Mouse (Mus musculus): ENCODE measurements around the gene Tulp3.

The Tulp3 gene

DNA sequence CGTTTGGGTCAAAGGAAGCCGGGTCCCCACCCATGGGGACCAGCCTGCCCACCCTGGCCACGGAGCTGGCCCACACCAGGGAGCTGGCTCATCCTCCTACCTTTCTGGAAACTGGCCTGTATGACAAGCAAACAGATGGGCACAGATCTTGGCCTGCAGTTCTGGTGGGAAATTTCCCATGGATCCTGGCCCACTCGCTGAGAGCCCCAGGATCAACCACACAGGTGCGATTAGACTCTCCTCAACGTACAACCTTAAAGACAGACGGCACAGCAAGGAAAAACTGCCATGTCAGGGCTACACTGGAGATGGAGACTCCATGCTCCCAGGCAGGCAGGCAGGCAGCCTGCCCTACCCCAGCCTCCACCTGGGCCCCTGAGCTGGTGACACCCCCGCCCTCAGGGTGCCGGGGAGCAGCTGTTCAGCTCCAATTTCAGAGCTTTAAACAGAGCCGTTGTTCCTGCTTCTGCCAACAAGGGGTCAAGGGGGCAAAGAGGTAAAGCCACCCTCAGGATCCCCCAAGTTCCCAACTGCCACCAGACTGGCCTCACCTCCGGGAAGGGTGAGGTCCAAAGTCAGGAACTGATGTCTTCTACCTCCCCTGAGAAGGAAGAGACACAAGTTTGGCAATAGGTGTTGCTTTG, 58.8 kb downstream of the Tulp3 start:
- no peak for DNase-seq (ENCODE audit: low read depth, low spot score)

DNA sequence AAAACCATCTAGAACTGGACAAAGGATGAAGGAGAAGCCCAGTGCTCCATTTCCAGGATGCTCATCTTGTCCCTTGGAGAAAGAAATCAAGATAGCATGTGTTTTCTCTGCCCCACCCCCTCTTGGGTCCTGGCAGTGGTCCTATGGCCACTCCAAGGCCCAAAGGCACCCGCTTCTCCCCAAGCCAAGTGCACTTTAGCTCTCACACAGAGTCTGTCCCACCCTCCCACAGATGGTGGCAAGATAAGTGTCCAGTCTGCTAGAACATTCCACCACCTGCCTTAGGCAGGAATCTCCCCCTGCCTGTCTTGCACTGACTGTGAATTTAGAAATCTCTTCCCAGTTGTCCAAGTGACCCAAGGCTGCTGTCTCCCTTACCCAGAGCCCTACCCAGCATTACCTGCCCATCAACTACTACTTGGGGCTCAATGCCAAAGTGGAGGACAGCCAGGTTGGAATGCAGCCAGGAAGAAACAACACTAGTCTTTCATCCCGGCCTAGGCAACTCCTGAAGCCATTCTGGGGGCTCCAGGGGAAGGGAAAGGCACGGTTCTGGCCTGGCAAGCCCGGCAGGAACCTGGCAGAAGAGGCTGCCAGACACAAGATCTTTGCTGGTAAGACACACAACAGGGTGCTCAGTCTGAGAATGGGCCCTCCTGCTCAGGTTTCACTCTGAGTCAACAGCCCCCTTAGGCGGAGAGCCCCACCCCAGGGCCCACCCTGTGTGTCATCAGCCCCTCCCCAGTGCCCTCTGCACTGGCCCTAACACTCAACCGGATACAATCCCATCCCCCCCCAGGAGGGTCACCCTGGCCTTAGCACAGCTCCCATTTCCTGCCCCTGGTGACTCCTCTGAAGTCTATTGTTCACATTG, 59.5 kb downstream of the Tulp3 start:
- peak; percentile 70 for DNase-seq (ENCODE audit: low read depth, low spot score)

GRCm38 (mm10) chr6:128291284-128291683, 64.4 kb downstream of the Tulp3 start:
- DNase-seq (ENCODE audit: low read depth, low spot score) = no peak

GRCm38 (mm10) chr6:128288681-128289080, 67.0 kb downstream of the Tulp3 start:
- DNase-seq (ENCODE audit: low read depth, low spot score) = no peak

DNA sequence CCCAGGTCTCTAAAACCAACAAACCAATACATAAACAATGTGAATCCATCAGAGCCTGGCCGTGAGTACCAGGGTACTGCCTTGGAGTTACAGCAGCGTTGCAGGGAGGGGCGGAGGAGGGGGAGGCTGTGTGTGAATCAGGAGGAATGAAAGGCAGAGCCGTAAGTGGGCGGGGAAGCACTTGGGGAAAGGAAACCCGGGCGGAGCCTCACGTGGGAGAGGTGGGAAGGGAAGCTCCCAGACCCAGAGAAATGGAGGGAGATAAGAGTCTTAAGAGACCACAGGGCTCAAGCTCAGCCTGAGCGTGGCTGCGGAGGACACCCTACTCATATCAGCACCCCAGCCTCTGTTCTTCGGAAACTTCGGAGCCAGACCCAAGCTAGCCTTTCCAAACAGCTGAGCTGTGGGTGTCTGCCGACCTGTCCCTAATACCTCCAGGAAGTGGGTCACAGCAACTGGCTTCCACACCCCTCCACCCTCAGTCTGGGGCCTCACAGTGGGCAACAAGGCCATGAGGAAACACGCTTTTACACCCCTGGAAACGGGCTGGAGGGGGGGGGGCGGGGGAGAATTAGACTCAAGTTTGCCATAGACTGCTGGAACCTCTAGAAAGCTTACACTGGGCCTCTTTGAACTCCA, 69.7 kb downstream of the Tulp3 start:
- DNase-seq (ENCODE audit: low read depth, low spot score) = peak; percentile 90

DNA sequence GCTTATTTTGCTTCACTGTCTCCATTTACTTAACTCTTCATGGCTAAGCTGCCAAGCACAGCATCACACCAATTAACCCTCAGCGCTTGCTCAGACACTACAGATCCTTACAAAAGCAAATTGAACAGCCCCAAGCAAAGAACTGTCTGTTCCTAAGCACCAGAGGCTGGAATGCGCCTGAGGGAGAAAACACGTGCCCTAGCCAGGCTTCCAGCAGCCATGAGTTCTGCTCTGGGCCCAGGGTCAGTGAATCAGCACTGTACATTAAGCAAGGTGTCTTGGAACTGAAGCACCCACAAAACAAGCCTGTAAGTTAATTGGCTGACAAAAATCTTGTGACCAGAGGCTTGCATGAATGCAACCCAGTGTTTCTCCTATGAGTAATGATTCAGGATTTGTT, 73.5 kb downstream of the Tulp3 start:
- DNase-seq (ENCODE audit: low read depth, low spot score) = peak; percentile 91

DNA sequence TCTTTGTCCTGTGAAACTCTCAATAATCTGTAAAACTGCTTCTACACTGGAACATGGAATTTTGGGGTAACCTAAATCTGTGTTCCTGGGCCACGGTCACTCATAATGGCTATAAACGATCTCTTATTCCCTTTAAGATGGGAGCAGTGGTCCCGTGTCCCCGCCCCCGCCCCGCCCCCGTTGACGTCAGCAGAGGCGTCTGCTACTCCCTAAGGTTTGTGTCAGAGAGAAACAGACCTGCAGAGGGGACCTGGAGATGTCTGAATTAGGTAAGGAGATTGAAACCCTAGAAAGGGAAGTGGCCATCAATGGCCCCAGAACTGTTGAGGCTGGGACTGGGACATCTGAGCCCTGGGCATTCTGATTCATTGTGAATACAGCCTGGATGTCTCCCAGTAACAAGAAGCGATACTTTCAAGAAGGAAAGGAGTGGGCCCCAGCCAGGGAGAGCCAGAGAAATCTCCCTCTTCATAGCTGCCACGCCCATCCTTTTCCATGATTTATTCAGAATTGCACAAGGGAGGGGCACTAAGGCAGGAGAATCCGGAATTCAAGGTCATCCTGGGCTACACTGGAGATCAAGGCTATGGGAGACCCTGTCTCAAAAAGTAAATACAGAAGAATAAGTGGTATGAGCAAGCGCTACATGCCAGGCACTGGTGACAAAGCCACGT, 75.0 kb downstream of the Tulp3 start:
- peak; percentile 94 for DNase-seq (ENCODE audit: low read depth, low spot score)

GRCm38 (mm10) chr6:128279608-128280007, 76.0 kb downstream of the Tulp3 start:
- no peak for DNase-seq (ENCODE audit: low read depth, low spot score)

GRCm38 (mm10) chr6:128279099-128279498, 76.6 kb downstream of the Tulp3 start:
- no peak for DNase-seq (ENCODE audit: low read depth, low spot score)

GRCm38 (mm10) chr6:128277132-128278085, 78.2 kb downstream of the Tulp3 start:
- DNase-seq (ENCODE audit: low read depth, low spot score) = no peak

DNA sequence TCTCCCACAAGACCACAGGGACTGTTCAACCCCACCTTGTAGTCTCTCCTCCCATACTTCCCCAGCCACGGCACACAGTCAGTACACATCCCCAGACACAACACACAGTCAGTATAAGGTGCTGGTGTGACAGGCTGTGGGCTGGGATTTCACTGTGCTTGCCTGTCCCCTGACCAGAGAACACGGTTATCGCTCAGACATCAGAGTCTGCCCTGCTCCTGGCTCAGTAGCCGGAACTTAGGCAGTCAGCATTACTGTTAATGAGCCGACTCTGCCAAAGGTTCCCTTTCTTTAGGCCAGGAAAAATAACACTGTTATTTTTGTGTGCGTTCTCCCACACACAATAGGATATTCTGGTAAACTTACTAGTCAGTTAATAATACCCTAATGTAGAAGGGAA, 79.3 kb downstream of the Tulp3 start:
- DNase-seq (ENCODE audit: low read depth, low spot score) = no peak

DNA sequence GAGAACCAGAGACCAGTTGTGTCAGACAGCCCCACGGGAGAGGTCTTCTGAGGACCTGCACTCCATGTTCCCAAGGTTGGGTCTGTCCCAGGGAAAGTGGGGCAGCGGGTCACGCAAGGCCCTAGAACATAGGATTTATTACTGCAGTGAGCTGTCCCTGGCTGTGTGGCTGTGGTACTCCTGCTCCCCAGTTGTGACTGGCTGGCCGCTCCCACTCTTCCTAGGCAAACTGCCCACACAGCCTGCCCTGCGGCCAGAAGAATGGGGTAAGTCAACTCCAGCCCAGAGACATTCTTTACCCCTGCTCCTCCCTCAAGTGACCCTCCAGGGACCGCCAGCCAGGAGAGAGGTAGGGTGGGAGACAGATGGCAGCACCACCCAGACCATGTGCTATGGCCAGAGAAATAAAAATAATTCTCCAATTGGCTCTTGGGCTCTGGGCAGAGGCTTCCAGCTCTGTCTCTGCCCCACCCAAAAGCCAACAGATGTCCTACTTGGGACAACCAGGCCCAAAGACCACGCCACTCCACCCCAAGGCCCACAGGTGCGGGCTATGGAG, 80.1 kb downstream of the Tulp3 start:
- DNase-seq (ENCODE audit: low read depth, low spot score) = no peak

DNA sequence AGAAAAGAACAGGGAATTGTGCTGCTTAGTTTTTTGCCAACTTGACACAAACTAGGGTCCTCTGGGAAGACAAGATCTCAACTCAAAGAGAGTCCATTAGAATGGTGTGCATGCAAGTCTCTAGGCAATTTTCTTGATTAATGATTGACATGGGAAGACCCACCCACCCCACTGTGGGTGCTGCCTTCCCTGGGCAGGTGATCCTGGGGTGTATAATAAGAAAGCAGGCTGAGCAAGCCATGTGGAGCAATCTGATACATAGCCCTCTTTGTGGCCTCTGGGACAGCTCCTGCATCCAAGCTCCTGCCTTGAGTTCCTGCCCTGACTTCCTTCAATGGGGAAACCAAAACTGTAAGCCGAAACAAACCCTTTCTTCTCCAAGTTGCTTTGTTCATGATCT, 82.1 kb downstream of the Tulp3 start:
- no peak for DNase-seq (ENCODE audit: low read depth, low spot score)

DNA sequence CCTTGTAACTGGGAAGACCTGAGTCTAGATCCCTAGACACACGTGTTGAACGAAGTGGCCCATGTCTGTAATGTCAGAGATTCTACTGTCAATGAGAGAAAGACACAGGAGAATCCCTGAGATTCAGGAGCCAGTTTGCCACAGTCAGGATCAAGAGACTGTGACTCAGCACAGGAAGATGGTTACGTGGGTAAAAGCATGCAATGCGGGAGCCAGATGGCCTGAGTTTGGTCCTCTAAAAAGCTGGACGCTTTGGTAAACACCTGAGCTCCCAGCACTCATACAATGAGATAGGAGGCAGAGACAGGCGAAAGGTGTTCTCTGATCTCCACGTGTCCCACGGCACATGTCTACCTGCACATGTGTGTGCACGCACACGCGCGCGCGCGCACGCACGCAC, 82.9 kb downstream of the Tulp3 start:
- no peak for DNase-seq (ENCODE audit: low read depth, low spot score)

All from ES-CJ7 (cell line).